Mouse (Mus musculus) MEL (cell line): Measurements from ENCODE around the gene Nrip2. TPM values are rescaled to one million over a fixed set of nuclear protein-coding genes. Genes with fewer than 3 reads are reported as not detected.

Experiments used
- DNase-seq: peaks from one replicate; pipeline ENCODE4 v3.0.0; 2011; ENCODE audit warnings: low read depth, low spot score
- H3K27ac ChIP-seq: 2 replicates; pipeline ENCODE4 v1.5.1; 2012; ENCODE audit warnings: low read depth, mild to moderate bottlenecking, control low read depth, low read length, moderate library complexity; ENCODE audit not compliant: control insufficient read depth
- H3K27me3 ChIP-seq, 2 experiments: fragments of 150-350 bp in 1 of 2; sonication (generic) in 1 of 2; 2 replicates each; pipeline ENCODE4 v1.6.1; 2012; ENCODE audit warnings: low read length in 2 of 2, mild to moderate bottlenecking in 2 of 2, improper control_type of control experiment in 1 of 2, moderate library complexity in 1 of 2; ENCODE audit not compliant: insufficient read depth in 2 of 2, control insufficient read depth in 1 of 2
- H3K36me3 ChIP-seq, 2 experiments: 2 replicates each; pipeline ENCODE4 v1.6.1; 2012 to 2014; ENCODE audit warnings: low read length in 2 of 2, improper control_type of control experiment in 1 of 2, inconsistent platforms in 1 of 2, mild to moderate bottlenecking in 1 of 2; ENCODE audit not compliant: insufficient read depth in 2 of 2, control insufficient read depth in 1 of 2
- H3K4me1 ChIP-seq, 2 experiments: fragments of 150-350 bp in 1 of 2; sonication (generic) in 1 of 2; 2 replicates each; pipeline ENCODE4 v1.6.1; 2012; ENCODE audit warnings: low read length in 2 of 2, improper control_type of control experiment in 1 of 2, mild to moderate bottlenecking in 1 of 2; ENCODE audit not compliant: insufficient read depth in 2 of 2, control insufficient read depth in 1 of 2
- H3K4me3 ChIP-seq, 2 experiments: fragments of 150-350 bp in 1 of 2; sonication (generic) in 1 of 2; 2 replicates each; pipeline ENCODE4 v1.5.1; 2012; ENCODE audit warnings: low read depth in 2 of 2, low read length in 2 of 2, mild to moderate bottlenecking in 2 of 2, moderate library complexity in 2 of 2, control low read depth in 1 of 2, improper control_type of control experiment in 1 of 2; ENCODE audit not compliant: control insufficient read depth in 1 of 2, insufficient read depth in 1 of 2
- H3K79me2 ChIP-seq: 2 replicates; pipeline ENCODE4 v1.6.1; 2012; ENCODE audit warnings: mild to moderate bottlenecking, low read length, moderate library complexity; ENCODE audit not compliant: control insufficient read depth, poor library complexity, insufficient read depth
- H3K9ac ChIP-seq: 2 replicates; pipeline ENCODE4 v1.6.1; 2012; ENCODE audit warnings: low read depth, mild to moderate bottlenecking, control low read depth, low read length, moderate library complexity; ENCODE audit not compliant: control insufficient read depth, poor library complexity, severe bottlenecking
- H3K9me3 ChIP-seq: fragments of 150-350 bp; sonication (generic); replicated peaks from 2 replicates; pipeline ENCODE4 v1.6.1; 2012; ENCODE audit warnings: mild to moderate bottlenecking, low read length, improper control_type of control experiment, moderate library complexity; ENCODE audit not compliant: insufficient read depth
- CHD1 ChIP-seq: IDR thresholded peaks from 2 replicates; pipeline ENCODE4 v1.6.1; 2012; ENCODE audit warnings: low read depth, mild to moderate bottlenecking, inconsistent platforms, low read length, improper control_type of control experiment
- ETS1 ChIP-seq: IDR thresholded peaks from 2 replicates; pipeline ENCODE4 v1.6.1; 2012; ENCODE audit warnings: low read depth, mild to moderate bottlenecking, inconsistent platforms, low read length, improper control_type of control experiment, moderate library complexity
- MAFK ChIP-seq: IDR thresholded peaks from 2 replicates; pipeline ENCODE4 v1.6.1; 2011; ENCODE audit warnings: low read depth, mild to moderate bottlenecking, low read length, improper control_type of control experiment, borderline replicate concordance
- MAX ChIP-seq: IDR thresholded peaks from 2 replicates; pipeline ENCODE4 v1.6.1; 2011; ENCODE audit warnings: low read length, improper control_type of control experiment
- MAZ ChIP-seq: IDR thresholded peaks from 2 replicates; pipeline ENCODE4 v1.6.1; 2012; ENCODE audit warnings: low read depth, mild to moderate bottlenecking, inconsistent platforms, low read length, improper control_type of control experiment
- MEF2A ChIP-seq: IDR thresholded peaks from 2 replicates; pipeline ENCODE4 v1.6.1; 2014; ENCODE audit warnings: low read depth, mild to moderate bottlenecking, inconsistent platforms, low read length, improper control_type of control experiment; ENCODE audit not compliant: poor library complexity, insufficient replicate concordance, severe bottlenecking; ENCODE audit errors: extremely low read depth
- MYC ChIP-seq: IDR thresholded peaks from 2 replicates; pipeline ENCODE4 v1.6.1; 2011; ENCODE audit warnings: low read depth, mild to moderate bottlenecking, low read length, improper control_type of control experiment, moderate library complexity
- NRF1 ChIP-seq: IDR thresholded peaks from 2 replicates; pipeline ENCODE4 v1.6.1; 2014; ENCODE audit warnings: low read depth, mild to moderate bottlenecking, inconsistent platforms, low read length, improper control_type of control experiment, moderate library complexity; ENCODE audit not compliant: poor library complexity, insufficient read depth, severe bottlenecking
- POLR2A ChIP-seq, 2 experiments: IDR thresholded peaks; 2 replicates each; pipeline ENCODE4 v1.6.1; 2011 to 2012; ENCODE audit warnings: low read length in 2 of 2, mild to moderate bottlenecking in 2 of 2, control low read depth in 1 of 2, improper control_type of control experiment in 1 of 2, low read depth in 1 of 2, moderate library complexity in 1 of 2; ENCODE audit not compliant: control insufficient read depth in 1 of 2, insufficient read depth in 1 of 2, poor library complexity in 1 of 2
- POLR2AphosphoS2 ChIP-seq: IDR thresholded peaks from 2 replicates; pipeline ENCODE4 v1.6.1; 2011; ENCODE audit warnings: low read length, improper control_type of control experiment
- RAD21 ChIP-seq: IDR thresholded peaks from 2 replicates; pipeline ENCODE4 v1.6.1; 2011; ENCODE audit warnings: mild to moderate bottlenecking, low read depth, low read length, improper control_type of control experiment
- SIN3A ChIP-seq: IDR thresholded peaks from 2 replicates; pipeline ENCODE4 v1.6.1; 2012; ENCODE audit warnings: low read length, improper control_type of control experiment, inconsistent platforms
- SMC3 ChIP-seq: IDR thresholded peaks from 2 replicates; pipeline ENCODE4 v1.6.1; 2011; ENCODE audit warnings: low read depth, low read length, improper control_type of control experiment
- TAL1 ChIP-seq: IDR thresholded peaks from 2 replicates; pipeline ENCODE4 v1.6.1; 2012; ENCODE audit warnings: mild to moderate bottlenecking, inconsistent platforms, low read length, moderate library complexity, mixed read lengths
- TCF12 ChIP-seq: IDR thresholded peaks from 2 replicates; pipeline ENCODE4 v1.6.1; 2014; ENCODE audit warnings: low read depth, mild to moderate bottlenecking, inconsistent platforms, low read length, improper control_type of control experiment, moderate library complexity
- ZC3H11A ChIP-seq: IDR thresholded peaks from 2 replicates; pipeline ENCODE4 v1.6.1; 2012; ENCODE audit warnings: low read depth, mild to moderate bottlenecking, inconsistent platforms, low read length, improper control_type of control experiment
- ZKSCAN1 ChIP-seq: IDR thresholded peaks from 2 replicates; pipeline ENCODE4 v1.6.1; 2012; ENCODE audit warnings: low read depth, mild to moderate bottlenecking, inconsistent platforms, low read length, improper control_type of control experiment, moderate library complexity
- polyA plus RNA-seq, 2 experiments: library from polyadenylated mRNA; stranded (reverse) in 1 of 2; unstranded in 1 of 2; fragments of >175 nt in 1 of 2; fragments of >200 nt in 1 of 2; gene quantifications; 2 replicates each; pipeline versions ENCODE4 v1.2.1 to v1.2.4; 2012; ENCODE audit warnings: low replicate concordance in 2 of 2, low read depth in 1 of 2; ENCODE audit not compliant: insufficient read length in 2 of 2, insufficient read depth in 1 of 2, missing spikeins in 1 of 2
- total RNA-seq: library from RNA; depleted of rRNA; stranded (reverse); fragments of 300-350 nt; gene quantifications from 2 replicates; pipeline ENCODE4 v1.2.3, GENCODE M21; 2012

The Nrip2 gene
- total and polyA plus RNA-seq, 3 experiments: 0.04 to 0.86 TPM; not detected in 1

DNA sequence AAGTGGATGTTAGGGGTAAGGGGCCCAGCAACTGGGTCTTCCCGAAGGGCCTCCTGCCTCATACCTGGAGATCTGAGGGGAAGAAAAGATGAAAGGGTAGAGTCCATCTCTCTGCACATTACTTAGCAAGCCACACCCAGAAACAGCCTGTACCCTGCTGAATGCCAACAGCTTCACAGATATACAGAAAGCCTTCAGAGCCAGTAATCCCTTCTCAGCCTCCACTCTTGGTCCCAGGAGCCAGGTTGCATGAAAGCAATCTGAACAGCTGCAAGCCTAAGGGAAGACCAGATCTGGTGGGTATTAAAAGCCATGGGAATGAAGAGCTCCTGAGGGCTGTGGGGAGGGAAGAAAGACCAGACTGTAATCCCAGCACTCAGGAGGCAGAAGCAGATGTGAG lies 9.9 kb upstream of the Nrip2 start:
- TF ChIP-seq TAL1: no peak
- TF ChIP-seq MAX: no peak
- Histone ChIP-seq H3K9ac (no peak overlapping the region), H3K36me3 (no peaks in the 10 kb centered on the region), H3K27ac (no peak overlapping the region), H3K4me3 (no peak overlapping the region), H3K4me1 (no peaks in the 10 kb centered on the region), H3K9me3 (no peaks in the 10 kb centered on the region), H3K27me3 (no peaks in the 10 kb centered on the region), H3K79me2 (no peaks in the 10 kb centered on the region)
- DNase-seq: no peak

DNA sequence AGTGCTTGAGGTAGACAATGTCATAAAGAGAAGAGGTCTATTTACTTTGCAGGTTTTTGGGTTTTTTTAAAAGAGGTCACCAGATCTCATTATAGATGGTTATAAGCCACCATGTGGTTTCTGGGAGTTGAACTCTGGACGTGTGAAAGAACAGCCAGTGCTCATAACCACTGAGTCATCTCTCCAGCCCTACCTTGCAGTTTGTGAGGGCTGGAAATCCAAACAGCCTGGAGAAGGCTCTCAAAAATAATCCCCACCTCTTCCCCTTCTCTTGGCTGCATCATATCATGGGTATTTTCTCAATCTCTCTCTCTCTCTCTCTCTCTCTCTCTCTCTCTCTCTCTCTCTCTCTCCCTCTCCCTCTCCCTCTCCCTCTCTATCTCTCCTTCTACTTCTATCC lies 8.4 kb upstream of the Nrip2 start:
- Histone ChIP-seq H3K4me1 (no peaks in the 10 kb centered on the region), H3K9ac (no peak overlapping the region), H3K27me3 (no peaks in the 10 kb centered on the region), H3K36me3 (no peaks in the 10 kb centered on the region), H3K27ac (no peak overlapping the region), H3K9me3 (no peaks in the 10 kb centered on the region), H3K79me2 (no peaks in the 10 kb centered on the region), H3K4me3 (no peak overlapping the region)
- DNase-seq: no peak
- TF ChIP-seq SMC3: no peak
- TF ChIP-seq ZC3H11A: no peak
- no peak for TF ChIP-seq POLR2AphosphoS2
- TF ChIP-seq MYC: no peak
- no peak for TF ChIP-seq POLR2A (IDR thresholded peaks at IDR 0.05; ENCODE audit: control insufficient read depth in 1 of 2, insufficient read depth in 1 of 2, low read depth in 1 of 2, low read length in 2 of 2, poor library complexity in 1 of 2)
- no peak for TF ChIP-seq TCF12
- TF ChIP-seq MAFK: no peak
- no peak for TF ChIP-seq SIN3A
- TF ChIP-seq RAD21: no peak
- TF ChIP-seq CHD1: no peak
- no peak for TF ChIP-seq MAZ
- no peak for TF ChIP-seq ETS1
- no peak for TF ChIP-seq MEF2A
- no peak for TF ChIP-seq NRF1
- TF ChIP-seq ZKSCAN1: no peak
